Mouse (Mus musculus): Measurements from ENCODE around the gene Egfl7. TPM values are rescaled to one million over a fixed set of nuclear protein-coding genes. Genes with fewer than 3 reads are reported as not detected.

Egfl7 gene
- polyA plus RNA-seq, 1 experiment: 27.4 TPM

- no peaks in the 10 kb centered on the region for H3K27me3 ChIP-seq (ENCODE audit: control insufficient read depth, insufficient read depth, low read length)
- no peaks in the 10 kb centered on the region for H3K4me1 ChIP-seq (ENCODE audit: control insufficient read depth, insufficient read depth, low read length)
- TF ChIP-seq CTCF (IDR thresholded peaks at IDR 0.05; ENCODE audit: control insufficient read depth, insufficient read depth, insufficient replicate concordance, low read depth, low read length): no peak
- no peak for TF ChIP-seq POLR2A (IDR thresholded peaks at IDR 0.05; ENCODE audit: control insufficient read depth, low read depth, low read length)
- no peak overlapping the region for H3K27ac ChIP-seq (ENCODE audit: control insufficient read depth, insufficient read depth, low read depth, low read length)
- no peaks in the 10 kb centered on the region for H3K36me3 ChIP-seq (ENCODE audit: control insufficient read depth, insufficient read depth, low read length)
- H3K4me3 ChIP-seq (ENCODE audit: control insufficient read depth, low read depth, low read length): no peak overlapping the region
Observed at GRCm38 (mm10) chr2:26561351-26562016, 18.3 kb upstream of the Egfl7 start.

- no peaks in the 10 kb centered on the region; the same call in 1 of the 2 replicates for H3K4me1 ChIP-seq (ENCODE audit: control insufficient read depth, insufficient read depth, low read length)
- no peak overlapping the region for H3K4me3 ChIP-seq (ENCODE audit: control insufficient read depth, low read depth, low read length)
- no peak overlapping the region for H3K27ac ChIP-seq (ENCODE audit: control insufficient read depth, insufficient read depth, low read depth, low read length)
- no peaks in the 10 kb centered on the region for H3K27me3 ChIP-seq (ENCODE audit: control insufficient read depth, insufficient read depth, low read length)
- H3K36me3 ChIP-seq (ENCODE audit: control insufficient read depth, insufficient read depth, low read length): no peaks in the 10 kb centered on the region
- peak; percentile 24; the same call in 1 of the 2 replicates for TF ChIP-seq CTCF (IDR thresholded peaks at IDR 0.05; ENCODE audit: control insufficient read depth, insufficient read depth, insufficient replicate concordance, low read depth, low read length)
- TF ChIP-seq POLR2A (IDR thresholded peaks at IDR 0.05; ENCODE audit: control insufficient read depth, low read depth, low read length): no peak
Observed at GRCm38 (mm10) chr2:26566221-26566620, 13.6 kb upstream of the Egfl7 start.

GRCm38 (mm10) chr2:26570034-26570433 is 9.8 kb upstream of the Egfl7 start:
- Histone ChIP-seq H3K27ac (ENCODE audit: control insufficient read depth, insufficient read depth, low read depth, low read length) (peak overlapping the region; percentile 22; the same call in 1 of the 2 replicates), H3K27me3 (ENCODE audit: control insufficient read depth, insufficient read depth, low read length) (no peaks in the 10 kb centered on the region), H3K36me3 (ENCODE audit: control insufficient read depth, insufficient read depth, low read length) (no peaks in the 10 kb centered on the region), H3K4me3 (ENCODE audit: control insufficient read depth, low read depth, low read length) (no peak overlapping the region), H3K4me1 (ENCODE audit: control insufficient read depth, insufficient read depth, low read length) (no peaks in the 10 kb centered on the region; the same call in 1 of the 2 replicates)
- TF ChIP-seq CTCF (IDR thresholded peaks at IDR 0.05; ENCODE audit: control insufficient read depth, insufficient read depth, insufficient replicate concordance, low read depth, low read length) (peak; percentile 33; the same call in 1 of the 2 replicates), POLR2A (IDR thresholded peaks at IDR 0.05; ENCODE audit: control insufficient read depth, low read depth, low read length) (no peak)

GRCm38 (mm10) chr2:26571400-26571799 is 8.4 kb upstream of the Egfl7 start:
- no peak for TF ChIP-seq CTCF (IDR thresholded peaks at IDR 0.05; ENCODE audit: control insufficient read depth, insufficient read depth, insufficient replicate concordance, low read depth, low read length)
- TF ChIP-seq POLR2A (IDR thresholded peaks at IDR 0.05; ENCODE audit: control insufficient read depth, low read depth, low read length): no peak
- Histone ChIP-seq H3K27me3 (ENCODE audit: control insufficient read depth, insufficient read depth, low read length) (no peaks in the 10 kb centered on the region), H3K4me1 (ENCODE audit: control insufficient read depth, insufficient read depth, low read length) (no peaks in the 10 kb centered on the region; the same call in 1 of the 2 replicates), H3K27ac (ENCODE audit: control insufficient read depth, insufficient read depth, low read depth, low read length) (peak overlapping the region; percentile 33; the same call in 1 of the 2 replicates), H3K4me3 (ENCODE audit: control insufficient read depth, low read depth, low read length) (no peak overlapping the region), H3K36me3 (ENCODE audit: control insufficient read depth, insufficient read depth, low read length) (no peaks in the 10 kb centered on the region)

- TF ChIP-seq CTCF (IDR thresholded peaks at IDR 0.05; ENCODE audit: control insufficient read depth, insufficient read depth, insufficient replicate concordance, low read depth, low read length) (no peak), POLR2A (IDR thresholded peaks at IDR 0.05; ENCODE audit: control insufficient read depth, low read depth, low read length) (no peak)
- no peaks in the 10 kb centered on the region for H3K36me3 ChIP-seq (ENCODE audit: control insufficient read depth, insufficient read depth, low read length)
- H3K27me3 ChIP-seq (ENCODE audit: control insufficient read depth, insufficient read depth, low read length): no peaks in the 10 kb centered on the region
- no peak overlapping the region for H3K27ac ChIP-seq (ENCODE audit: control insufficient read depth, insufficient read depth, low read depth, low read length)
- H3K4me3 ChIP-seq (ENCODE audit: control insufficient read depth, low read depth, low read length): no peak overlapping the region
- no peaks in the 10 kb centered on the region; the same call in 1 of the 2 replicates for H3K4me1 ChIP-seq (ENCODE audit: control insufficient read depth, insufficient read depth, low read length)
Observed at GRCm38 (mm10) chr2:26571826-26572225, 8.0 kb upstream of the Egfl7 start.

GRCm38 (mm10) chr2:26573396-26573795 is 6.4 kb upstream of the Egfl7 start:
- Histone ChIP-seq H3K4me1 (ENCODE audit: control insufficient read depth, insufficient read depth, low read length) (no peaks in the 10 kb centered on the region; the same call in 1 of the 2 replicates), H3K36me3 (ENCODE audit: control insufficient read depth, insufficient read depth, low read length) (no peaks in the 10 kb centered on the region), H3K27ac (ENCODE audit: control insufficient read depth, insufficient read depth, low read depth, low read length) (no peak overlapping the region), H3K4me3 (ENCODE audit: control insufficient read depth, low read depth, low read length) (no peak overlapping the region), H3K27me3 (ENCODE audit: control insufficient read depth, insufficient read depth, low read length) (no peaks in the 10 kb centered on the region)
- TF ChIP-seq POLR2A (IDR thresholded peaks at IDR 0.05; ENCODE audit: control insufficient read depth, low read depth, low read length) (no peak), CTCF (IDR thresholded peaks at IDR 0.05; ENCODE audit: control insufficient read depth, insufficient read depth, insufficient replicate concordance, low read depth, low read length) (no peak)

GRCm38 (mm10) chr2:26573807-26574206 is 6.0 kb upstream of the Egfl7 start:
- H3K4me1 ChIP-seq (ENCODE audit: control insufficient read depth, insufficient read depth, low read length): no peaks in the 10 kb centered on the region; the same call in 1 of the 2 replicates

More at GRCm38 (mm10) chr2:26573807-26574206, 6.0 kb upstream of the Egfl7 start:
- TF ChIP-seq CTCF (IDR thresholded peaks at IDR 0.05; ENCODE audit: control insufficient read depth, insufficient read depth, insufficient replicate concordance, low read depth, low read length) (no peak), POLR2A (IDR thresholded peaks at IDR 0.05; ENCODE audit: control insufficient read depth, low read depth, low read length) (no peak)
- H3K27ac ChIP-seq (ENCODE audit: control insufficient read depth, insufficient read depth, low read depth, low read length): no peak overlapping the region
- no peak overlapping the region for H3K4me3 ChIP-seq (ENCODE audit: control insufficient read depth, low read depth, low read length)
- no peaks in the 10 kb centered on the region for H3K27me3 ChIP-seq (ENCODE audit: control insufficient read depth, insufficient read depth, low read length)
- H3K36me3 ChIP-seq (ENCODE audit: control insufficient read depth, insufficient read depth, low read length): no peaks in the 10 kb centered on the region
